Mouse (Mus musculus): ENCODE results near the gene Slc24a5. TPM values are rescaled to one million over a fixed set of nuclear protein-coding genes. Genes with fewer than 3 reads are reported as not detected.

Gene Slc24a5
- 0.59 and 3.6 TPM in 2 replicates for polyA plus RNA-seq (2012; rRNA removed)

DNA sequence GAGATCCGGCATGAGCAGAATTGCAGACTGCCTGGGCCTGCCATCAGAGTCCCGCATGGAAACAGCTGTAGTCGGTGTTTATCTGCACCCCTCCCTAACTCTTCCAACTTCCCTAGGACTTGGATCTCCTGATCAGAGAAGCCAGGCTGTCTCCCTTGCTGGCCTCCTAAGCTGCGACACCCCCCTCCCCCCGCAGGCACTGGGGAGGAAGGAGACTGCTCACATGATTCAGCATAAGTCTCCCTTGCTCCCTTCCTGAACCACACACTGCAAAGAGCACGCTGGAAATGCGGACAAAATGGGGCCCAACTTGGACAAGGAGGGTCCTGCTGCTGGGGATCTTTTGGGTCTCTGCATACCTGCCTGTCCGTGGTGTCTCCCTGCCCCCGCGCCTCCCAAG, at the start of gene Slc24a5:
Slc24a5 (plus strand) TSS at position 231 of the 400 bp plus-strand sequence.

GRCm38 (mm10) chr2:125123477-125123852, 55.5 kb downstream of the Slc24a5 start, which contains the start of gene Myef2:
Gene Myef2 (minus strand): TSS chr2:125123661.

DNA sequence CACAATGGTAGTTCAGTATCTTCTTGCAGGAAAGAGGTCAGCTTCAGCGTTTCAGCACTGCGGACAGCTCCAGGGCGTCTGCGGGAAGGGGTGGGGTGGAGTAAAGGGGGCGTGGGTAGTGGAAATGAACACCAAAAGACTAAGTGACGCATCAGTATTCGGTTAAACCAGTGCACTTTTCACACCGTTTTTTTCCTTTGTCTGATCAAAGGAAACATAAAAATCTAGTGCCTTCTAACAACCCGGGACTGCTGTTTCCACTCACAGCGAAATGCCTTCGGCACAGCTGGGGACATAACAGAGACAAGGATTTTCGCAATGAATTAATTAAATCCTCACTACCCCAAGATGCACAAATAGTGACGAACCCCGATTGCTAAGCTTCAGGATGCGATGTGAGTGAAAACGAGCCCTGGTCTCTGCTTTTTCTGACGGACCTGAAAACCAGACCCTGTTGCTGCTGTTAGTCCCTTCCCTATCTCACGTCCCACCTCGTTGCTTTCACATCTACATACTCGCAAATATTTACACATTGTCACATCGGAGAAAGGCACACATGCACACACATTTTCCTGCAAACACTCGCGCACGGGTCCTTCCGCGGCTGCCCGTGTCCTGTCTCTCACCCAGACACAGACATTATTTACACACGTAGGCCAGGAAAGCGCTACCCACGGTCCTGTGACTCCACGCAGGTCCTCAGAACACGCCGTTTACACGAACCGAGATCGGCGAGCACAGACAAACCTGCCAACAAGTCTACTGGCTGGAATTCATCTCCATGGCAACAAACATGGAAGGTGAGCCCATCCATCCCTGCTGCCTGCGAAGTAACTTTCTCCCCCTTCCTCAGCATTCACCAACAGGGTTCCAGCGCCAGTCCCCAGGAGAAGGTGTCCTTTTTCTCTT, 68.2 kb downstream of the Slc24a5 start, which contains the start of gene Ctxn2:
Ctxn2 (plus strand) TSS at position 790 of the 909 bp plus-strand sequence.

Other genes with a start within 250 kb of the Slc24a5 start
- gene Myef2, start 55.5 kb downstream of the Slc24a5 start, polyA plus RNA-seq (2012; rRNA removed) = 195 and 254 TPM in 2 replicates
- 0.07 and 0.16 TPM in 2 replicates for gene Ctxn2, start 68.6 kb downstream of the Slc24a5 start, polyA plus RNA-seq (2012; rRNA removed)
- 0.07 TPM in 1 of 2 replicates, not detected in the other for gene Slc12a1, start 84.4 kb downstream of the Slc24a5 start, polyA plus RNA-seq (2012; rRNA removed)
- gene Dut, start 179.1 kb downstream of the Slc24a5 start, polyA plus RNA-seq (2012; rRNA removed) = 143 and 272 TPM in 2 replicates